Mouse (Mus musculus) MEL (cell line): ENCODE data around the gene Cpsf4l. TPM values are rescaled to one million over a fixed set of nuclear protein-coding genes. Genes with fewer than 3 reads are reported as not detected.

Source experiments
- DNase-seq: peaks from one replicate; pipeline ENCODE4 v3.0.0; 2011; ENCODE audit warnings: low read depth, low spot score
- H3K27ac ChIP-seq: 2 replicates; pipeline ENCODE4 v1.5.1; 2012; ENCODE audit warnings: low read depth, mild to moderate bottlenecking, control low read depth, low read length, moderate library complexity; ENCODE audit not compliant: control insufficient read depth
- H3K27me3 ChIP-seq, 2 experiments: fragments of 150-350 bp in 1 of 2; sonication (generic) in 1 of 2; 2 replicates each; pipeline ENCODE4 v1.6.1; 2012; ENCODE audit warnings: low read length in 2 of 2, mild to moderate bottlenecking in 2 of 2, improper control_type of control experiment in 1 of 2, moderate library complexity in 1 of 2; ENCODE audit not compliant: insufficient read depth in 2 of 2, control insufficient read depth in 1 of 2
- H3K36me3 ChIP-seq, 2 experiments: 2 replicates each; pipeline ENCODE4 v1.6.1; 2012 to 2014; ENCODE audit warnings: low read length in 2 of 2, improper control_type of control experiment in 1 of 2, inconsistent platforms in 1 of 2, mild to moderate bottlenecking in 1 of 2; ENCODE audit not compliant: insufficient read depth in 2 of 2, control insufficient read depth in 1 of 2
- H3K4me1 ChIP-seq, 2 experiments: fragments of 150-350 bp in 1 of 2; sonication (generic) in 1 of 2; 2 replicates each; pipeline ENCODE4 v1.6.1; 2012; ENCODE audit warnings: low read length in 2 of 2, improper control_type of control experiment in 1 of 2, mild to moderate bottlenecking in 1 of 2; ENCODE audit not compliant: insufficient read depth in 2 of 2, control insufficient read depth in 1 of 2
- H3K4me3 ChIP-seq, 2 experiments: fragments of 150-350 bp in 1 of 2; sonication (generic) in 1 of 2; 2 replicates each; pipeline ENCODE4 v1.5.1; 2012; ENCODE audit warnings: low read depth in 2 of 2, low read length in 2 of 2, mild to moderate bottlenecking in 2 of 2, moderate library complexity in 2 of 2, control low read depth in 1 of 2, improper control_type of control experiment in 1 of 2; ENCODE audit not compliant: control insufficient read depth in 1 of 2, insufficient read depth in 1 of 2
- H3K79me2 ChIP-seq: 2 replicates; pipeline ENCODE4 v1.6.1; 2012; ENCODE audit warnings: mild to moderate bottlenecking, low read length, moderate library complexity; ENCODE audit not compliant: control insufficient read depth, poor library complexity, insufficient read depth
- H3K9ac ChIP-seq: 2 replicates; pipeline ENCODE4 v1.6.1; 2012; ENCODE audit warnings: low read depth, mild to moderate bottlenecking, control low read depth, low read length, moderate library complexity; ENCODE audit not compliant: control insufficient read depth, poor library complexity, severe bottlenecking
- H3K9me3 ChIP-seq: fragments of 150-350 bp; sonication (generic); replicated peaks from 2 replicates; pipeline ENCODE4 v1.6.1; 2012; ENCODE audit warnings: mild to moderate bottlenecking, low read length, improper control_type of control experiment, moderate library complexity; ENCODE audit not compliant: insufficient read depth
- ELF1 ChIP-seq: IDR thresholded peaks from 2 replicates; pipeline ENCODE4 v1.6.1; 2014; ENCODE audit warnings: low read depth, mild to moderate bottlenecking, inconsistent platforms, low read length, improper control_type of control experiment, moderate library complexity
- ETS1 ChIP-seq: IDR thresholded peaks from 2 replicates; pipeline ENCODE4 v1.6.1; 2012; ENCODE audit warnings: low read depth, mild to moderate bottlenecking, inconsistent platforms, low read length, improper control_type of control experiment, moderate library complexity
- HCFC1 ChIP-seq: IDR thresholded peaks from 2 replicates; pipeline ENCODE4 v1.6.1; 2012; ENCODE audit warnings: low read depth, mild to moderate bottlenecking, inconsistent platforms, low read length, improper control_type of control experiment, moderate library complexity
- JUND ChIP-seq: IDR thresholded peaks from 2 replicates; pipeline ENCODE4 v1.6.1; 2011; ENCODE audit warnings: low read depth, mild to moderate bottlenecking, improper control_type of control experiment, low read length
- MAZ ChIP-seq: IDR thresholded peaks from 2 replicates; pipeline ENCODE4 v1.6.1; 2012; ENCODE audit warnings: low read depth, mild to moderate bottlenecking, inconsistent platforms, low read length, improper control_type of control experiment
- MEF2A ChIP-seq: IDR thresholded peaks from 2 replicates; pipeline ENCODE4 v1.6.1; 2014; ENCODE audit warnings: low read depth, mild to moderate bottlenecking, inconsistent platforms, low read length, improper control_type of control experiment; ENCODE audit not compliant: poor library complexity, insufficient replicate concordance, severe bottlenecking; ENCODE audit errors: extremely low read depth
- MYB ChIP-seq: IDR thresholded peaks from 2 replicates; pipeline ENCODE4 v1.6.1; 2011; ENCODE audit warnings: mild to moderate bottlenecking, low read depth, low read length, improper control_type of control experiment
- POLR2AphosphoS5 ChIP-seq: IDR thresholded peaks from 2 replicates; pipeline ENCODE4 v1.6.1; 2012; ENCODE audit warnings: low read depth, borderline replicate concordance, mild to moderate bottlenecking, inconsistent platforms, low read length, moderate library complexity, mixed read lengths
- SIN3A ChIP-seq: IDR thresholded peaks from 2 replicates; pipeline ENCODE4 v1.6.1; 2012; ENCODE audit warnings: low read length, improper control_type of control experiment, inconsistent platforms
- TBP ChIP-seq: IDR thresholded peaks from 2 replicates; pipeline ENCODE4 v1.8.0; 2011; ENCODE audit warnings: low read depth, low read length, improper control_type of control experiment
- TCF12 ChIP-seq: IDR thresholded peaks from 2 replicates; pipeline ENCODE4 v1.6.1; 2014; ENCODE audit warnings: low read depth, mild to moderate bottlenecking, inconsistent platforms, low read length, improper control_type of control experiment, moderate library complexity
- UBTF ChIP-seq: IDR thresholded peaks from 2 replicates; pipeline ENCODE4 v1.6.1; 2012; ENCODE audit warnings: low read depth, mild to moderate bottlenecking, inconsistent platforms, low read length, improper control_type of control experiment, moderate library complexity, borderline replicate concordance; ENCODE audit not compliant: insufficient read depth
- USF2 ChIP-seq, 2 experiments: IDR thresholded peaks; 2 replicates each; pipeline ENCODE4 v1.6.1; 2011 to 2012; ENCODE audit warnings: improper control_type of control experiment in 2 of 2, low read length in 2 of 2, borderline replicate concordance in 1 of 2, inconsistent platforms in 1 of 2, low read depth in 1 of 2, mild to moderate bottlenecking in 1 of 2; ENCODE audit not compliant: insufficient read depth in 1 of 2
- ZC3H11A ChIP-seq: IDR thresholded peaks from 2 replicates; pipeline ENCODE4 v1.6.1; 2012; ENCODE audit warnings: low read depth, mild to moderate bottlenecking, inconsistent platforms, low read length, improper control_type of control experiment
- ZKSCAN1 ChIP-seq: IDR thresholded peaks from 2 replicates; pipeline ENCODE4 v1.6.1; 2012; ENCODE audit warnings: low read depth, mild to moderate bottlenecking, inconsistent platforms, low read length, improper control_type of control experiment, moderate library complexity
- ZNF384 ChIP-seq: IDR thresholded peaks from 2 replicates; pipeline ENCODE4 v1.6.1; 2012; ENCODE audit warnings: low read depth, mild to moderate bottlenecking, inconsistent platforms, low read length, improper control_type of control experiment
- polyA plus RNA-seq, 2 experiments: library from polyadenylated mRNA; stranded (reverse) in 1 of 2; unstranded in 1 of 2; fragments of >175 nt in 1 of 2; fragments of >200 nt in 1 of 2; gene quantifications; 2 replicates each; pipeline versions ENCODE4 v1.2.1 to v1.2.4; 2012; ENCODE audit warnings: low replicate concordance in 2 of 2, low read depth in 1 of 2; ENCODE audit not compliant: insufficient read length in 2 of 2, insufficient read depth in 1 of 2, missing spikeins in 1 of 2
- total RNA-seq: library from RNA; depleted of rRNA; stranded (reverse); fragments of 300-350 nt; gene quantifications from 2 replicates; pipeline ENCODE4 v1.2.3, GENCODE M21; 2012

The Cpsf4l gene
- total and polyA plus RNA-seq, 3 experiments: 0.70 TPM; not detected in 2

DNA sequence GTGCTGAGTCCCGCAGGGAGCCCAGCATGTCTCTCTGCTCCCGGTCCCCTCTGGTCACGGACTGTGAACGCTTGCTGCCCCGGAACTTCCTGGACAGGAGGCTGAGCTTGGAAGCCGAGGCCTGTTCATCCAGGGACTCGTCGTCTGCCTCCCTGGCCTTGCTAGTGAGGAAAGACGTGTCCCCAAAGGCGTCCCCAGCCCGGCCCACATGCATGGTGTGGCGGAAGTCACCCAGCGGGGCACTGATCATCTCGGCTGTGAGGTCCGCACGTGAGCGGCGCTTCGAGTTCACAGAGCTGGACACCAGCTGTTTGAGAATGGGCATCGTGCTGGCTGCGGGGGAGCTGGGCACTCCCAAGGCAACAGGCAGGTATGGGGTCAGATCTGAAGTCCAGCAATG, 19.4 kb upstream of the Cpsf4l start:
- peaks cover 0 to 14% of the 10 kb centered on the region in 2 experiments; a peak in 3 of 4 replicates for H3K4me1 ChIP-seq
- H3K4me3 ChIP-seq: no peak overlapping the region
- H3K9ac ChIP-seq: no peak overlapping the region
- H3K9me3 ChIP-seq: no peaks in the 10 kb centered on the region
- peaks cover 2 to 6% of the 10 kb centered on the region in 2 experiments; a peak in 3 of 4 replicates for H3K36me3 ChIP-seq
- H3K27ac ChIP-seq: no peak overlapping the region
- TF ChIP-seq ZNF384 (no peak), MAZ (no peak), MEF2A (no peak), MYB (no peak), UBTF (no peak), ELF1 (no peak), HCFC1 (no peak), TCF12 (no peak)
- H3K79me2 ChIP-seq: peaks cover 10% of the 10 kb centered on the region
- no peak for DNase-seq
- H3K27me3 ChIP-seq: no peaks in the 10 kb centered on the region

DNA sequence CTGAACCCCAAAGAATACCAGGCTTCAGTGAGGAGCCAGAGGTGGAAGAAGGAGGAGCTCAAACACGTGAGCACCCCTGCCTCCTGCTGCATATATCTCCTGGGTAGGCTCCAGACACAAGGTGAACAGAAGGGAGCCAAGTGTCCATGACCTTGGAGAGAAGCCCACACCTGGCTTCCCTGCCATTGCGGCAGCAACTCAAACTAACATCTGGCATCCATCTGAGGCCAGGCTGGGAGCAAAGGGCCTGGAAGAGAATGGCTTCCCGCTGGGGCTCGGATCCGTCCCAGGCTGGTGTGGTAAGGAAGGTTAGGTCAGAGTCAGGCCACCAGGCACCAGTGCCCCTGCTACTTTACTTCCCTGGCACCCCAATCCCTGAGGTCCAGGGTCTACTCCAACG, 18.2 kb upstream of the Cpsf4l start:
- Histone ChIP-seq H3K4me3 (no peak overlapping the region), H3K9me3 (no peaks in the 10 kb centered on the region), H3K79me2 (peaks cover 6% of the 10 kb centered on the region), H3K9ac (no peak overlapping the region), H3K27me3 (no peaks in the 10 kb centered on the region), H3K4me1 (peaks cover 0 to 2% of the 10 kb centered on the region in 2 experiments; a peak in 1 of 4 replicates), H3K27ac (no peak overlapping the region), H3K36me3 (peaks cover 0 to 5% of the 10 kb centered on the region in 2 experiments; a peak in 1 of 4 replicates)
- DNase-seq: no peak
- no peak for TF ChIP-seq TBP
- no peak for TF ChIP-seq MAZ
- no peak for TF ChIP-seq UBTF
- TF ChIP-seq ZC3H11A: no peak
- no peak for TF ChIP-seq SIN3A
- no peak for TF ChIP-seq ETS1
- no peak for TF ChIP-seq ZKSCAN1
- no peak for TF ChIP-seq JUND
- TF ChIP-seq USF2 (IDR thresholded peaks at IDR 0.05; ENCODE audit: borderline replicate concordance in 1 of 2, insufficient read depth in 1 of 2, low read depth in 1 of 2, low read length in 2 of 2): no peak
- no peak for TF ChIP-seq POLR2AphosphoS5
